Mouse (Mus musculus) lung, postnatal 36 days (tissue): Measurements from ENCODE around the gene Kif1b.
"Not testable (repeated sequence)": the region's sequence is repeated elsewhere in the genome, so short reads cannot be mapped to it uniquely, and the experiment has no call there.

Experiments
- DNase-seq: peaks from one replicate; pipeline ENCODE4 v3.0.0; 2022; ENCODE audit warnings: mixed read lengths

The Kif1b gene

DNA sequence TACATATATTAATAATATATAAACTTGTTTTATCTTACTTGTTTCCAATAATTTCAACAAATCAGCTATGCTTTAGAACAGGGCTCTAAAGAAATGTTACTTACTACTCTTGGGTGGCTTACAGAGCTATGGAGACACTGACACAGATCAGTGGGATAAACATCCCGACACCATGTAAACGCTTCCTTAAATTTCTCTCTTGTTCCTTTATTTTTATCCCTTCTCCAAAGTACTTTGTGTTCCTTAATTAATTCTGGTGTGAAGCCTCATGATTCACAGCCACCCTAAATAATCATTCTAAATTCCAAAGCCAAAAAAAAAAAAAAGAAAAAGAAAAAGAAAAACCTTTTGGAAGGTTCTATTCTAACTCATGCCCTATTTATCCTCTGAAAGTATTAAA lies 42.6 kb downstream of the Kif1b start:
- no peak for DNase-seq

DNA sequence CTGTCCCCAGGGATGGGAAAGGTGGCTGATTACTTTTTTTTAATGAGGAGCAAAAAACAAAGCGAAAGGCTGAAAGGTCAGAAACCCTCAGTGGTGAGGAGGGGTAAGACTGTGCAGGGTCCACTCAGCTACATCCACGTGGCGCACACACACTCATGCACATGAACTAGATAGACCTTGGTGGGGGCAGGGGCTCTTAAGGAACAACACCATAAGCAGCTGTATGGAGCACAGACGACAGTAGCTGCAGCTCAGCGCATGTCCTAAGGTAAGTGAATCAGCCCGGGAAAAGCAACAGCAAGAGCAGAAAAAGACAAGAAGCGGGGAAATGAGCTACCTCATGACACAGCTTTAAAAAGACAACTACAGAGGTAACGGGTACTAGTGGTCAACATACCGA lies 44.3 kb downstream of the Kif1b start:
- DNase-seq, result no peak

DNA sequence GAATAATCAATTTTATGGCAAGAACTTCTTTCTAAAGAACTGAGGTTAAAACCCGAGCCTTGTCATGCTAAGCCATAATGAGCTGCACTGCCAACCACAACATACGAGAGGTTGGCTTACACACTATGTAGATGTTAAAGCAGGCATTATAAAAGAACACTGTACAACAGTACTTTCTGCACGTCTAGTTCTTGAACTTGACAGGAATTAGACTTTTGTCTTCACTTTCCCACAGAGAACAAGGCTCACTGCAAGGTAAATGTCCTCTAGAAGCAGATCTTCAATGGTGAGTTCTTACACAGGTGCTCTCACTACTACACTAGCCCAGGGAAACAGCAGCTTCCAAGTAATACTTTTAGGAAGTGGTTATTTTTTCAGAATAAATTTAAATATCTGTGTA lies 46.0 kb downstream of the Kif1b start:
- no peak for DNase-seq

DNA sequence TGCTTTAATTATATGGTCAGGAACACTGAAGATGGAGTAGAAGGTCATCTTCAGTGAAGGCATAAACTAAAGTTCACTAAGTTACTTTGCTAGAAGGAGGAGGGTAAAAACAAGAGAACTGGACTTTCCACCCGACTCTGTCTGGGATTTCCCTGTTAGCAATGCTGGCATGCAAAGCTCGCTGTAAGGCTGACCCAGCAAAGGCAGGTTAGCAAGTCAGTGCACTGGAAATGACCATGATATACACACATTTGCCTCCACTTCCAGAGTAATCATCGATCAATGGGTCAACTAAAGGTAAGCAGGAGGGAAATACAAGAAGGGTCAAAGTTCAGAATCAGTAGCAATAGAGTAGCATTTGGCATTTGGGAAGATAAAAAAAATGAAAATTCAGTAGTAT lies 46.6 kb downstream of the Kif1b start:
- no peak for DNase-seq

DNA sequence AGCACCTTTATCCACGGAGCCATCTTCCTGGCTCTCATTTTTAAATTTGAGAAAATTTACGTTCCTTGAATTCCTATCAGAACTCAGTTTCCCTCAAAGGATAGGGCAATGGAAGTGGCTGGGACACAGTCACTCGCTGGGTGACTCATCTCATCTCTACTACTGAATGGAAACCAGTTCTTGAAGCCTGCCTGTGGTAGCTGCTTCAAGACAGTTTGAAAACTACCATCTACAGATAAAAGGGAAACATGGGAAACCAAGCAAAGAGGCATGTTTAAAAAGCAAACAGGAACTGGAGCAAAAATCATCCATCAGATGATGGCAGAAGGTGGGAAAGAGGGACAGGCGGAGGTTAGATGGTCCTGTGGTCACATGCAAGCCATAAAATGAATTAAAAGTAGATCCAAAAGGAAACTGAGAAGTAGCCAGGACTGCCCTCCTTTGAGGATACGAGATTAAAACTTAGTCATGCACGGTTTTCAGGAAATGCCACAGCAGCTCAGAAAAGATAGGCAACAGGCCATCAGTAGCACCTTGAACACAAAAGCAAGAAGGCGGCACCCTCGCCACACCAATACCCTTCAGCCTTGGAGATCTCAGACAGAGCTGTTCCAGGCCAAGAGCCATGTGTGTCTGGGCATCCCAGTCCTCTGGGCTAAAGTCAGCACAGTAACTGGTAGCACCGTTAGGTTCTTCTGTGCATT lies 48.0 kb downstream of the Kif1b start:
- peak; percentile 28 for DNase-seq

DNA sequence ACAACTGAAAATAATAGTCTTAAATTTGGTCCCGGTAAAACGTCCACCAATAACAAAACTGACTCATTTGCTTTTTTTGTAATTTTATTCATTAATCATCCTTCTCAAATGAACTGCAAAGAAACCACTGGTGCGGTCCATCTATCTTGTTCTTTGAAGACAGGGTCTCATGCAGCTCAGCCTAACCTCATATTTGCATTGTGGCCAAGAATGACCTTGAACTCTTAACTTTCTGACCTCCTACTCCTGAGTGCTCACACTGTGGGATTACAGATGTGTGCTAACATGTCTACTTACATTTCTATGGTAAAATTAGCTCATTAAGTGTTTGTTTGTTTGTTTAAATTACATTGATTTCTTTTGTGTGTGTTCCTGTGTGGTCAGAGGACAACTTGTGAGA lies 48.6 kb downstream of the Kif1b start:
- no peak for DNase-seq

DNA sequence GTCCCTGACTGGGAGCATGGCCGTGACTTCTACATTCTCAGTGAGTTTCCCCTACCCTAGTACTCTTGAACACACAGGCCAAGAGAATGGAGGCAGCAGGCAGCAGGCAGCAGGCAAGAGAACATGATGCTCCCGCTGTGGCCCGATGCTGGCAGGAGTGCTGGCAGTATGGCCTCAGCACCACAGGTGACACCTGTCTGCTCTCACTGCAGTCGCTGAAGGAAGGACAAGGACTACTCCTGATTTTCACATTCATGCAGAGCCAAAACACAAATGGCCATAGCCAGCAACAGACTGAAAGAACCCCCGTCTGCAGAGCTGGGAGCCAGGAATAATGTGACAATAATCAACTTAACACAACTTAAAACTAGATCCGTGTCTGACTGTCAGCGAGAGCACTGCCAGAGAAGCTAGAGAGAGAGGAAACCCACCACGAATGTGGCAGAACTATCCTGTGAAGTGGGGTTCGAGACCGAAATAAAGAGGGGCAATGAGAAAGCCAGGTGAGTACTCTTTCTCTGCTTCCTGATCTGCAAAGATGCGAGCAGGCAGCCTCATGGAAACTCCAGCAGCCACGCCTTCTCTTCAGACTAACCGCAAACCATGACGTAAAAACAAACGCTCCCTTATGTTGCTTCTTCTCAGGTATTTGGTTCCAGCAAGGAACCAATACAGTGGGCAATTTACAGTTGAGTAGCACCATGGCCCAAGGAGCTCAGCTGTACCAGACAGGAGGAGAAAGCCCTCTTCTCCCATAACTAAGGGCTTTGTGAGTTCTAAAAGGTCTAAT lies 50.8 kb downstream of the Kif1b start:
- DNase-seq, result no peak

DNA sequence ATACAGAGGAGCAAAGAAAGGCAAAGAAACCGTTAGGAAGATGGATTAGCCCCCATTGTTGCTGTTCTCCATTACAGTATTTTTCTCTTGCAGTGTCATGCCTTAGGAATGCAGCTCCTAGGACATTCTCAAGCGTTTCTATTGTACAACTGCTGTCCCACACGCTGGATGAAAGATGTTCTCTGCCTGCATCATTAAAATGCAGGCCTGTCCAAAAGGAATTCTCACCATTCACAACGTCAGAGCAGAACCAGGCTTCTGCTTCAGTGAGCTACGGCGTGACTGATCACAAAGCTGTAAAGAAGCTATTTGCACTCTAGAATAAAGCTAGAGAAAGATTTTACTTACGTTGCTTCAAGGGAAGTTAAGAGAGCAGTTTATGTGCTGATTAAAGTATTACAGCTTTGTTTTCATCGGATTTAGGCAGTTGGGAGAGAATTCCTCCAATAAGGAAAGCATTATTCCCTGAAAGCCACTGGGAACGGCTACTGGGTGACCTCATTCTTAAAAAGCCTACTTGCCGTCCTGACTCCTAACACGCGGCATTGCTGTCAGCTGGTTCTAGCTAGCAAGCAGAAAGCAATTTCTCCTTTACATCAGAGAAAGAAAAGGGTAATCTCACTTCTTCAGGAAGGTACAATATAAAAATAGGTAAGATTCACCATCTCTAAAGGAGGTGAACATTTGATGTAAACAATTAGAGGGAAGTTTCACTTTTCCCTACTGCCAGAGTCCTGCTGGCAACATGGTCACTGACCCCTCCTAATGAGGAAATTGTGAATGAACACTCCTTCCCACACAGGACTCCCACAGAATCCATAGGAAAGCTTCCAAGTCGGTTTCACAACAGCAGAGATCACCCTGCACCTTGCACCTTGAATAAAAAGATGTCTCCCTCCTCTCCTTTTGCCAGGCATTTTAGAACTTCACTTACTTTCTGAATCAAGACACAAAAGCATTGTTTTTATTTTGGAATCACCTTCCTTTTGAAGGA lies 51.9 kb downstream of the Kif1b start:
- no peak for DNase-seq

DNA sequence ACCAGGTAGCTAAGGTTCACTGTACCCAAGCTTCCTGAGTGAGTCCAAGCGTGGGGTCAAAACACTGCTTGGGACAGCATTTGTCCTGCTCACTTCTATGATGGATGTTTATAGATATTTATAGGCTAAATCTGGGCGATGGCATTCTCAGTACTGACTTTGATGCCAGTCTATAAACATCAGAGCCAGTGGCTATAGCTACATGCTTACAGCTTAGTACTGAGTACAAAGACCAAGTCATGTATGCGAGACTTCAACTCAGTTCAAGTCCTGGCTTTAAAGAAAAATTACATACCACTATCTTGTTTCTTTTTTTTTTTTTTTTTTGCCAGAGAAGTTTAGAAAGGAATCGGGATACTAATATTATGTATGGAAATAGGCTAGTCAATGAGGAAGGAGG lies 52.7 kb downstream of the Kif1b start:
- DNase-seq, result no peak

DNA sequence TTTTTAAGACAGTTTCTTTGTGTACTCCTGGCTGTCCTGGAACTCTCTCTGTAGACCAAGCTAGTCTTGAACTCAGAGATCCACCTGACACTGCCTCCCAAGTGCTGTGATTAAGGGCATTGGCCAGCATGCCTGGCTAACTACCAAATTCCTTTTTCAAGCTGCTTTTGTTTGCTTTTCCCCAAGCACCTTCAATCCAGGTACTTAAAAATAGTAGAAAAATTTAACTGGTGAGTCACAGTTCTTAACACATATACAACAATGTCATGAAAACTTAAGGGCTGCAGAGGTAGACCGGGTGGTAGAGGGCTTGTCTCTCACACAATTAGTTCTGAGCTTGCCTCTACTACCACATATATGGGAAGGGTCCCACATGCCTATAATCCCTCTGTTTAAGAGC lies 58.2 kb downstream of the Kif1b start:
- peak; percentile 79 for DNase-seq

DNA sequence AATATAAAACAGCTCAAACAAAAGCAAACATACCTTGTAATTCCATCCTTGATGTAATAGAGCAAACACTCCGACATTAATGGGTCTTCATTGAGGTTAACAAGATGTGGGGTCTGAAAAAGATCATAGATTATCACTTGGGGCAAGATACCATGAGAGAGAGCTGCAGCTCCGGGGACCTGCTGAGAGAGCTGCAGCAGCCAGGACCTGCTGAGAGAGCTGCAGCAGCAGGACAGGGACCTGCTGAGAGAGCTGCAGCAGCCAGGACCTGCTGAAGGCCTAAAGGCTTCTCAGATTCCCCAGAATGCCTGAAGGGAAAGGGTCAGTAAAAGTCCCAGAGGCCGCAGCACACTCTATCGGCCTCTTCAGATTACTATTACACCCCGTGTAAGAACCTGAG lies 59.7 kb downstream of the Kif1b start:
- DNase-seq, result no peak

DNA sequence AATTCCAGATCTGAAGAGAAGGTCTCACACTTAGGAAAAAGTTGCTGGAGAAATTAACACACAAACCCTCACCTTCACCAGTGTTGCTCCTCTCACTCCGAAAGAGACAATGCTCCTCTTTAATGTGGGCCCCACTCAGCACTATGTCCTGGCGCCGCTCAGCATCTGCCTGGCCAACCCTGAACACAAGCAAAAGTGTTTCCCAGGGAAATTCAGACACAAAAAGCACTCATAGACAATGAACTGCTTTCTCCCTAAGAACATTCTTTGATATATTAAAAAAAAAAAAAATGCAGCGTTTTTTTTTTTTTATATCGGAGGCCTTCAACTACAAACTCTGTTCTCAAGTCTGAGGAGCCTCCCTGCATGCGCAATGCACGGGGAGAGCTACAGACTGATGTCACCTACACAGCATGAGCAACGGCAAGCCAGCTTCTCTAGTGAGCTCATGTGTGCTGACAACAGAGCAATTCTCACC lies 60.3 kb downstream of the Kif1b start:
- DNase-seq, result no peak

DNA sequence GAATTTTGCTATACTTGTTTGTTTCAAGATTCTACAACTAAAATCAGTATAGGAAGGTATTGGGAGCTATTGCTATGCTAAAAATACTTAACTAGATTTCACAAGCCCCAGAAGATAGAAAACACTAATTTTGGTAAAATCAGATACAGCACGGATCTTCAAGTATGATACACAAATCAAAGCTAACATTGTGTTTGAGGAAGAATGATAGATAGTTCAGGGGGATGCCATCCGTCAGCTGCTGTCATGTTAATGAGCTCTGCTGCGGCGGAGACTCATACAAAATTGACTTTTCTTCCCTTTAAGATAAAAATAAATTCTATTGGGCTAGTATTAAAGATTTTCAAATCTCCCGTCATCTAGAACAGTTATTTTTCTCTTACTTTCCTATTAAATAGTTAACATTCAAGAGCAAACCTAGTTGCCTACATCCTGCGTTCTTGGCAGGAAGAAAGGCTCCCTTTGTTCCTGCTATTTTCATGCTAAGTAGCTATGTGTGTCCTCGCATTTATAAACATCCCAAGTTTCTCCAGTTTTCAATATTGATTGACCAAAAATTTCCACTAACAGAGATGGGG lies 60.8 kb downstream of the Kif1b start:
- DNase-seq, result no peak

DNA sequence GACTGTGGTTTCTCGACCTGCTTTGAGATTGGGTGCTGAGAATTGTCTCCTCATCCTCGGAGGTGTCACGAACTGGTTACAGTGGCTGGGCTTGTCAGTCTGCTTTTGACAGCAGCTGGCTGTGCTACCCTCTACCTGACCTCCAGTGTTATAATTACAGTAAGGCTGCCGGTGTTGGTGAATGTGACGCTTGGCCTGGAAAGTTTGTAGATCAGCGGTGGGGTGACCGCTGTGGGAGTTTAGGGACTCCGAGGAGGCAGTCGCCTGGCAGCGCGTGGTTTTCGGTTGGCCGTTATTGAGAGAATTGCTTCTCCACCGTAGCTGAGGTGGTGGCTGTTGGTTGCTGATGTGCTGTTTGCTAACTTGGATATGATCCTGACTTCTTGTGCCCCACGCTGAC lies 70.5 kb downstream of the Kif1b start:
- no peak for DNase-seq

DNA sequence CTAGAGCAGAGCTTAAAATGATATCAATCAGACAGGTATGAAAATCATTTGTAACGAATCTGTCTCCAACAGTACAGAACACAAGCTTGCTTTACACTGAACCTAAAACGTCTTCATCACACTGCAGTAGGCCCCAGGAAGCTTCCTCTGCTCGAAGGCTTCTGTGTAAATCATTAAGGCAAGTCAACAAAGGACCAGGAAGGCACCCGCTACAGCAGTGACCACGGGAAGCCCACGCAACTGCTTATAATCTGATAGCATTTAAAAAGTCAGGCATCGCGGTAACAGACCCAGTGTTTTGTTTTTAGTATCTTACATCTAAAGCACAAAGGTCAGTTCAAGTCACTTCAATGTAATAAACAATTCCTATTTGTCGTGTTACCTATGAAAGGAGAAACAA lies 73.6 kb downstream of the Kif1b start:
- peak; percentile 46 for DNase-seq

DNA sequence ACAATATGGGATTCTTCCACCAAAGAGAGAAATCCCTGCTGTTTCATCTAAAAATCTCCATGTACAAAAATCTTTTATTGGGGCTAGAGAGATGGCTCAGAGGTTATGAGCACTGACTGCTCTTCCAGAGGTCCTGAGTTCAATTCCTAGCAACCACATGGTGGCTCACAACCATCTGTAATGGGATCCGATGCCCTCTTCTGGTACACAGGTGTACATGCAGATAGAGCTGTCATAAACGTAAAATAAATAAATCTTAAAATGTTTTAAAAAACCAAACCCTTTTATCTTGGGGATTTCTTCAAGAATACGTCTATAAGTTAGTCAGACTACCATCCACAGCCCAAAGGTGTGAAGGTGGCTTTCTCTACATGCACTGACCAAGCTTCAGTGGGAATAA lies 78.8 kb downstream of the Kif1b start:
- not testable (repeated sequence) for DNase-seq

DNA sequence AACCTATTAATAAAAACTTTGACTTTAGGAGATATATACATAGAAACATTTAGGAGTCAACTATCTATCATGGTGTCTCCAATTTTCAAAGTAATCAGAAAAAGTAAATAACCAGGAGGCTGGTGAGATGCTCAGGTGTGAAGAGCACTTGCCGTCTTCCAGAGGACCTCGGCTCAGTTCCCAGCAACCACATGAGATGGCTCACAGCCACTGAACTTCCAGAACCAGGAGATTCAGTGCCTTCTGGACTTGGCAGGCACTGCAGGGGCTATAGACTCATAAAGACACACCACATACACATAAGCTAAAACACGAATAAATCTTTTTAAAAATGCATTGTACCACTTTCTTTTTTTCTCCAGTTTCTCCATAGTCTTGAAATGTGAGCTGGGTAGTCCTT lies 79.2 kb downstream of the Kif1b start:
- no peak for DNase-seq

DNA sequence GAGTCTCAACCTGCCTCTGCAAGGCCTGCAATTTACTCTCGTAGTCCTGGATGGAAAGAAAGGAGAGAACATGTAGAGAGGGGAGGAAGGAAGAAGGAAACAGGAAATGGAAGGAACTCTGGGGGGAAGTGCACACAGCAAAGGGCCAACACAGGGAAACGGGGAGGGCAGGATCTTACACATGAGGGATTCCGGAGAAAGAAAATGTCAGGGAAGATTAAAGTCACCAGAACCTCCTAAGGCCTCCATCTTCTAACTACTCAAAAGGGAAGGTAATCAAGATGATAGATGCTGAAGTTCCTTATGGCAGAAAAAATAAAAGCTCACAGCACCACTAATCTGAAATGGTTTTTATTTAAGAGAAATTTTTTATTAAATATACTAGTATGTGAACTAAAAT lies 81.2 kb downstream of the Kif1b start:
- DNase-seq, result no peak

DNA sequence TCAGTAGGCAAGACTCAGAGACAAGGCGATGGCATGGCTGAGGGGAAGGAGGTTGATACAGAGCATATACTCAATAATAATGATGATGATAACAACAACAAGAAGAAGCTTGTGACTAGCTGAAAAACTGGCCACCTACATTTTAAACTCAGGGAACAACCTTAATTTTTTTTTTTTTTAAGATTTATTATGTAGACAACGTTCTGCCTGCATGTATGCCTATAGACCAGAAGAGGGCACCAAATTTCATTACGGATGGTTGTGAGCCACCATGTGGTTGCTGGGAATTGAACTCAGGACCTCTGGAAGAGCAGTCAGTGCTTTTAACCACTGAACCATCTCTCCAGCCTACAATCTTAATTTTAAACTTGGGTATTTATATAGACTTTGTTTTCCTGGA lies 84.0 kb downstream of the Kif1b start:
- no peak for DNase-seq

DNA sequence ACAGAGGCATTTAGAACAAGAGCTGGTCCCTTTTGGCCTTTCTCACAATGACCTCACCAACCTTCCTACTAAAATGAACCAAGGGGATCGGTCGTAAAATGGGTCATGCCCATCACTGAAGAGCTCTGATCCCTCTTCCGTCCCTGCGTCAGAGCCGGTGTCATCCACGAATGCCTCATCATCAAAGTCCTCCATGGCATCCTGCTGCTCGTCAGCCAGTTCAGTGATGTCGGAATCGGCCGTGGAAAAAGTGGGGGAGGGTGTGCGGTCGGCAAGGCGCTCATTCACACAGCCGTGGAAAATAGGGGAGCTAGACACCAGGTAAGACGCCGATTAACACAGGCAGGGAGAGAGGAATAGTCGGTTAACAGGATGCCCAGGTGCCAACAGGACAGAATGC lies 87.0 kb downstream of the Kif1b start:
- DNase-seq, result no peak

DNA sequence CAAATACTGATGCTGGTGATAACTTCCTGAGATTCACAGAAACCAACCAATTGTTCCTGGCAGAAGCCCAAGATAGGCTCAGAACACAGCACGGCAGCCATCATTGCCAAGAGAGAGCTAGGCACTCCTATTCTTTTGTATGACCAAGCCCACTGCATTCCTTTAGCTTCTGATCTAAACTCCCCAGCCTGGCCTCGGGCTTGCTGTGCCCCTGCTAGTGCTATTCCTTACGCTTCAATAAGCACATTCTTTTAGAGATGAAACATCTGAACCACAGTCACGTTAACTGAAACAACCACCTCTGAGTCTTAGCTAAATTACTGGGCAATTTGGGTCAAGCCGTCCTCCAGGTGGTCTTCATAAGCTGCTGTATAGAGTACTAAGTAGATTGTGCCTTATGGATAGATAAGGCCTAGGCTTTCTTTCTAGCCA lies 87.4 kb downstream of the Kif1b start:
- DNase-seq, result no peak

DNA sequence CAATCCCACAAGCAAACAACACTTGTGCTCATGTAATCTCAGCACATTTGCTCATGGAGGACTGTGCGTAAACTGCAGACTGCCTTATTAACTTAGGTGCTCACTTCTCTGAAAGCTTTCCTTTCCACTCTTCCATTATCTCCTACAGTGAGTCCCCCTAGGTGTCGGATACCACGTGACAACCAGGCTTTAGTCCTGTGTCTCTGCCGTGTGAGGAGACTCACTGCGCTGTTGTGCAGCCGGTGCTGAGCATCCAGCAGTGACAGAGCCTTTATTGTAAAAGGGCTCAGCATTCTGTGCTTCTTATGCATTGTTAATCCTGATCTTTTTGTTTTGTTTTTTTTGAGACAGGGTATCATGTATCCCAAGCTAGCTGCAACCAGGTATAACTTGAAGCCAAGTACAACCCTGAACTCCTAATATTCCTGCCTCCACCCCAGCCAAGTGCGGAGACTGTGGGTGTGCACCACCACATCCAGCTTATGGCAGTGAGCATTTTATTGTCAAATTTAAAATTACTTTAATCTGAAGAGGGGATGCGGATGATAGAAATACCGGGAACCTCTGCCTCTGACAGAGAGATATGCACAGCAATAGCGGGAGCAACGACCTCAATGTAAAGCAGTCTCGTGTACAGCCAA lies 88.0 kb downstream of the Kif1b start:
- DNase-seq, result no peak
